Comparison of ENCODE assay signal across 8 mouse cellular contexts in the genomic region with DNA sequence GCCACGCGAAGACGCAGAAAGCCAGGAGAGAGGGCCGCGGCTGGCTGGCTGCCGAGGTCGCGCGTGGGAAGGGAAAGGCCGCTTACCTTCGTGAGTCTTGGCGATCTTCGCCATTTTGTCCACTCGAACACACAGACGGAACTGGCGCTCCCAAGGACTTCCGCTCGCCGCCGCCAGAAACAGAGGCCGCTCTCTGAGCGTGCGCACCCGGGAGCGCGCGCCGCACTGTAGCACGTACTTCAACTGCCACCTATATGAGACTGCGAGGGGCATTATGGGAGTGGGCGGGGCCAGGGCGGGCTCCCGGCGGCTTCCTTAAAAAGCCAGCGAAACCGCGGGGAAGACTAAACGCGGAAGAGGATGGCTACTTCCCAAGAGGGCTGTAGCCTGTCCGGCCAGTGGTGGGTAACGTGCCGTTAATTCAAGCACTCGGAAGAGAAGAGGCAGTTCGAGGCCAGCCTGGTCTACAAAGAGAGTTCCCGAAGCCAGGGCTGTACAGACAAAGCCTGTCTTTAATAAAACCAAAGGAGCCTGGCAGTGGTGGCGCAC. TPM values are rescaled to one million over a fixed set of nuclear protein-coding genes. Genes with fewer than 3 reads are reported as not detected.
DNase-seq lines count a peak whose midpoint lies in the region; ATAC-seq and TF ChIP-seq lines count a peak whose summit lies in the region.

A gene (minus strand): TSS at position 229 of the 549 bp plus-strand sequence.

- peak within 1 kb of the TSS; percentile 91 for H3K4me3 ChIP-seq in G1E (ENCODE audit: low read depth, low read length)
- H3K4me3 ChIP-seq in forebrain, embryonic 16.5 days (replicated peaks; ENCODE audit: low read length): peak within 1 kb of the TSS; percentile 94
- H3K4me3 ChIP-seq in layer of hippocampus, adult 2 months: peak within 1 kb of the TSS; percentile 96
- H3K4me3 ChIP-seq in lung, embryonic 14.5 days (ENCODE audit: low read depth, low read length): peak within 1 kb of the TSS; percentile 98
- peak within 1 kb of the TSS; percentile 80 for H3K4me3 ChIP-seq in olfactory bulb, adult 2 months (ENCODE audit: insufficient read depth, low read depth, low read length)
- H3K4me3 ChIP-seq in thymus, adult 2 months (ENCODE audit: control insufficient read depth, insufficient read depth, low read length): peak within 1 kb of the TSS; percentile 68

- peak within 1 kb of the TSS; percentile 94 for H3K27ac ChIP-seq in forebrain, embryonic 16.5 days (ENCODE audit: low read length)
- H3K27ac ChIP-seq in layer of hippocampus, adult 2 months: peak within 1 kb of the TSS; percentile 100
- H3K27ac ChIP-seq in lung, embryonic 14.5 days (ENCODE audit: low read depth): peak within 1 kb of the TSS; percentile 97
- peak within 1 kb of the TSS; percentile 94 for H3K27ac ChIP-seq in olfactory bulb, adult 2 months (ENCODE audit: insufficient read depth, low read depth, low read length)
- peak within 1 kb of the TSS; percentile 93 for H3K27ac ChIP-seq in thymus, adult 2 months (ENCODE audit: control insufficient read depth, insufficient read depth, low read length)

- ATAC-seq in G1E (ENCODE audit: extremely low read depth, insufficient number of reproducible peaks, low FRiP score, poor library complexity, severe bottlenecking): peak; percentile 76
- peak; percentile 99 for ATAC-seq in forebrain, embryonic 16.5 days
- peak; percentile 98 for ATAC-seq in lung, embryonic 14.5 days (ENCODE audit: insufficient read depth)

- H3K27me3 ChIP-seq in G1E (ENCODE audit: insufficient read depth, low read length): no peaks in the 10 kb centered on the region
- H3K27me3 ChIP-seq in forebrain, embryonic 16.5 days (replicated peaks; ENCODE audit: control insufficient read depth, insufficient read depth, low read length): no peaks in the 10 kb centered on the region
- no peaks in the 10 kb centered on the region for H3K27me3 ChIP-seq in lung, embryonic 14.5 days (ENCODE audit: insufficient read depth, low read length)
- H3K27me3 ChIP-seq in thymus, adult 2 months (ENCODE audit: control insufficient read depth, insufficient read depth, low read length): no peaks in the 10 kb centered on the region

- no peak for TF ChIP-seq CTCF in G1E (IDR thresholded peaks at IDR 0.05; ENCODE audit: low read depth, low read length)
- peak; percentile 29 for TF ChIP-seq CTCF in layer of hippocampus, adult 2 months (conservative IDR thresholded peaks at IDR 0.05)
- TF ChIP-seq CTCF in lung, embryonic 14.5 days (IDR thresholded peaks at IDR 0.05; ENCODE audit: low read depth): no peak
- TF ChIP-seq CTCF in olfactory bulb, adult 2 months (IDR thresholded peaks at IDR 0.05; ENCODE audit: insufficient read depth, low read depth, low read length): no peak
- TF ChIP-seq CTCF in thymus, adult 2 months (IDR thresholded peaks at IDR 0.05; ENCODE audit: borderline replicate concordance, control insufficient read depth, extremely low read depth, insufficient read depth, low read length, poor library complexity): 0 out of 2 replicates have a peak, but pooled peaks have one; percentile 21

- WGBS in forebrain, embryonic 16.5 days: 1% methylated on average over 46 of the region's 46 CpGs
- 2% methylated on average over 46 of the region's 46 CpGs for WGBS in lung, embryonic 14.5 days
- under 1% methylated on average over 46 of the region's 46 CpGs for WGBS in olfactory bulb, adult 2 months
- 1% methylated on average over 46 of the region's 46 CpGs for WGBS in thymus, adult 2 months

- intact Hi-C loops in heart, postnatal 36 days (cut with DNase I): loop anchor here (1.0 to 5.0 kb wide), 3 partner anchors 24 to 105 kb away; a partner anchor contains a TSS

- H3K36me3 ChIP-seq in G1E (replicated peaks): peaks cover 15% of the 10 kb centered on the region
- H3K36me3 ChIP-seq in forebrain, embryonic 16.5 days (ENCODE audit: control insufficient read depth, insufficient read depth): no peaks in the 10 kb centered on the region
- H3K36me3 ChIP-seq in lung, embryonic 14.5 days (ENCODE audit: insufficient read depth): no peaks in the 10 kb centered on the region
- no peaks in the 10 kb centered on the region for H3K36me3 ChIP-seq in thymus, adult 2 months (ENCODE audit: control insufficient read depth, insufficient read depth, low read length)

- TF ChIP-seq POLR2A in olfactory bulb, adult 2 months (IDR thresholded peaks at IDR 0.05; ENCODE audit: insufficient read depth, low read depth, low read length): peak; percentile 61; the same call in 1 of the 2 replicates
- TF ChIP-seq POLR2A in thymus, adult 2 months (IDR thresholded peaks at IDR 0.05; ENCODE audit: control insufficient read depth, extremely low read depth, insufficient read depth, low read length, poor library complexity): peak; percentile 94

- no peaks in the 10 kb centered on the region for H3K9me3 ChIP-seq in G1E (replicated peaks)
- no peaks in the 10 kb centered on the region for H3K9me3 ChIP-seq in forebrain, embryonic 16.5 days (ENCODE audit: control insufficient read depth, low read length)
- no peaks in the 10 kb centered on the region for H3K9me3 ChIP-seq in lung, embryonic 14.5 days (ENCODE audit: low read depth, low read length)

- peaks cover 63% of the 10 kb centered on the region for H3K4me1 ChIP-seq in G1E (ENCODE audit: insufficient read depth, low read depth, low read length)
- peaks cover 12% of the 10 kb centered on the region for H3K4me1 ChIP-seq in forebrain, embryonic 16.5 days (replicated peaks; ENCODE audit: control insufficient read depth, insufficient read depth, low read length)
- H3K4me1 ChIP-seq in lung, embryonic 14.5 days (ENCODE audit: insufficient read depth): peaks cover 5% of the 10 kb centered on the region; the same call in 1 of the 2 replicates
- 0 out of 2 replicates have a peak, but pooled peaks cover 2% of the 10 kb centered on the region for H3K4me1 ChIP-seq in olfactory bulb, adult 2 months (ENCODE audit: control insufficient read depth, insufficient read depth, low read length)
- peaks cover 9% of the 10 kb centered on the region for H3K4me1 ChIP-seq in thymus, adult 2 months (replicated peaks; ENCODE audit: control insufficient read depth, insufficient read depth, low read length)

- peak; percentile 91 for DNase-seq in G1E (ENCODE audit: low spot score)
- DNase-seq in cerebellum, adult 18-20 months: peak; percentile 95
- DNase-seq in heart, postnatal 36 days: peak; percentile 93 to 96
- peak; percentile 93 to 96 for DNase-seq in layer of hippocampus, adult 2 months (ENCODE audit: low spot score in 2 of 2)
- peak; percentile 98 for DNase-seq in lung, embryonic 14.5 days
- peak; percentile 95 for DNase-seq in thymus, adult 2 months

- peak within 1 kb of the TSS; percentile 94 for H3K9ac ChIP-seq in forebrain, embryonic 16.5 days (replicated peaks; ENCODE audit: low read depth, low read length)
- H3K9ac ChIP-seq in lung, embryonic 14.5 days: peak within 1 kb of the TSS; percentile 99

- H3K4me2 ChIP-seq in forebrain, embryonic 16.5 days (ENCODE audit: low read length): peak within 1 kb of the TSS; percentile 75
- H3K4me2 ChIP-seq in lung, embryonic 14.5 days: peak within 1 kb of the TSS; percentile 82

RNA-seq across cellular contexts. Expression of the gene that starts here (rescaled TPM):
- total RNA-seq in G1E (2014; fragmentation: Nextera tagmentation) (522 and 578 TPM in 2 replicates), G1E (2017) (670 and 758 TPM in 2 replicates)
- polyA plus RNA-seq in G1E (2012): 31.8 and 35.3 TPM in 2 replicates
- polyA plus RNA-seq in forebrain, embryonic 16.5 days (2015; fragmentation: Nextera tagmentation; extraction: Ambion mirVana): 379 and 442 TPM in 2 replicates
- 10 to 100 TPM; 76.4 to 83.0 TPM for total RNA-seq in heart, postnatal 36 days (2021)
- total RNA-seq in layer of hippocampus, adult 2 months (2021): 100 to 1,000 TPM; 170 to 175 TPM
- polyA plus RNA-seq in lung, embryonic 14.5 days (2014; fragmentation: Nextera tagmentation; extraction: Ambion mirVana): 313 and 342 TPM in 2 replicates
- 306 and 828 TPM in 2 replicates for polyA plus RNA-seq in olfactory bulb, adult 2 months (2012; ENCODE audit: insufficient read depth, insufficient read length, low replicate concordance, missing spikeins)
- 90.6 and 110 TPM in 2 replicates for polyA plus RNA-seq in thymus, adult 2 months (2012; rRNA removed)

Comparison
In these comparisons a context has a peak if more than half of its experiments do, and no peak if none do; other contexts are left out.
1. Peak in every context shown above with its lines: DNase-seq, ATAC-seq, H3K4me3 ChIP-seq and H3K27ac ChIP-seq.
2. CTCF ChIP-seq: peak in layer of hippocampus, adult 2 months (single experiment) and thymus, adult 2 months (single experiment); none in G1E (single experiment), lung, embryonic 14.5 days (single experiment) and olfactory bulb, adult 2 months (single experiment).